Mouse (Mus musculus) CH12.LX (cell line): ENCODE results near the gene Chst8. TPM values are rescaled to one million over a fixed set of nuclear protein-coding genes. Genes with fewer than 3 reads are reported as not detected.

Source experiments
- DNase-seq: peaks from one replicate; pipeline ENCODE4 v3.0.0-alpha.2; 2013; ENCODE audit errors: extremely low read depth
- H3K27ac ChIP-seq: 2 replicates; pipeline ENCODE4 v1.5.1; 2012; ENCODE audit warnings: low read depth, mild to moderate bottlenecking, control low read depth, moderate library complexity; ENCODE audit not compliant: insufficient read depth
- H3K27me3 ChIP-seq: replicated peaks from 2 replicates; pipeline ENCODE3; 2012; ENCODE audit warnings: inconsistent platforms
- H3K36me3 ChIP-seq, 2 experiments: replicated peaks in 1 of 2; 2 replicates each; pipeline versions ENCODE3 to v1.6.1; 2012; ENCODE audit warnings: inconsistent platforms in 1 of 2, low read length in 1 of 2, mild to moderate bottlenecking in 1 of 2, mixed read lengths in 1 of 2, moderate library complexity in 1 of 2; ENCODE audit not compliant: control insufficient read depth in 1 of 2, insufficient read depth in 1 of 2
- H3K4me1 ChIP-seq, 2 experiments: 2 replicates each; pipeline ENCODE4 v1.6.1; 2012; ENCODE audit warnings: inconsistent platforms in 1 of 2, moderate library complexity in 1 of 2; ENCODE audit not compliant: insufficient read depth in 2 of 2, control insufficient read depth in 1 of 2
- H3K4me2 ChIP-seq: 2 replicates; pipeline ENCODE4 v1.6.1; 2012; ENCODE audit warnings: low read depth, mild to moderate bottlenecking, control low read depth; ENCODE audit not compliant: poor library complexity, insufficient read depth, severe bottlenecking
- H3K4me3 ChIP-seq, 3 experiments: fragments of 150-350 bp in 1 of 3; sonication (generic) in 1 of 3; replicated peaks in 1 of 3; 2 replicates each; pipeline versions ENCODE3 to v1.5.1; 2011 to 2012; ENCODE audit warnings: low read depth in 2 of 3, low read length in 2 of 3, mild to moderate bottlenecking in 2 of 3, moderate library complexity in 2 of 3, control low read depth in 1 of 3, improper control_type of control experiment in 1 of 3, inconsistent platforms in 1 of 3, mixed read lengths in 1 of 3; ENCODE audit not compliant: poor library complexity in 1 of 3
- H3K79me2 ChIP-seq: replicated peaks from 2 replicates; pipeline ENCODE4 v1.6.1; 2012; ENCODE audit warnings: mild to moderate bottlenecking, moderate library complexity; ENCODE audit not compliant: control insufficient read depth, poor library complexity, insufficient read depth, severe bottlenecking; ENCODE audit errors: extremely low read depth
- H3K9ac ChIP-seq: 2 replicates; pipeline ENCODE4 v1.6.1; 2012; ENCODE audit warnings: low read depth, mild to moderate bottlenecking, control low read depth, moderate library complexity; ENCODE audit not compliant: insufficient read depth
- H3K9me3 ChIP-seq: replicated peaks from 2 replicates; pipeline ENCODE3; 2012; ENCODE audit warnings: low read length, inconsistent platforms, mixed read lengths
- BHLHE40 ChIP-seq: IDR thresholded peaks from 2 replicates; pipeline ENCODE4 v1.6.1; 2011; ENCODE audit warnings: mild to moderate bottlenecking, low read depth, low read length, improper control_type of control experiment
- CHD1 ChIP-seq: IDR thresholded peaks from 2 replicates; pipeline ENCODE4 v1.6.1; 2012; ENCODE audit warnings: low read depth, low read length, improper control_type of control experiment, inconsistent platforms
- CHD2 ChIP-seq: IDR thresholded peaks from 2 replicates; pipeline ENCODE4 v1.6.1; 2011; ENCODE audit warnings: low read length, improper control_type of control experiment
- CTCF ChIP-seq, 2 experiments: IDR thresholded peaks in 1 of 2; conservative IDR thresholded peaks in 1 of 2; 2 replicates each; pipeline ENCODE4 v1.5.1; 2011 to 2012; ENCODE audit warnings: low read depth in 2 of 2, low read length in 2 of 2, improper control_type of control experiment in 1 of 2, inconsistent platforms in 1 of 2, mild to moderate bottlenecking in 1 of 2, moderate library complexity in 1 of 2
- E2F4 ChIP-seq: IDR thresholded peaks from 2 replicates; pipeline ENCODE4 v1.6.1; 2011; ENCODE audit warnings: low read depth, low read length, improper control_type of control experiment; ENCODE audit not compliant: insufficient replicate concordance
- ELF1 ChIP-seq: IDR thresholded peaks from 2 replicates; pipeline ENCODE4 v1.6.1; 2014; ENCODE audit warnings: low read depth, mild to moderate bottlenecking, inconsistent platforms, low read length, improper control_type of control experiment
- EP300 ChIP-seq: IDR thresholded peaks from 2 replicates; pipeline ENCODE4 v1.6.1; 2011; ENCODE audit warnings: low read length, improper control_type of control experiment
- ETS1 ChIP-seq: conservative IDR thresholded peaks from 2 replicates; pipeline ENCODE4 v1.6.1; 2012; ENCODE audit warnings: low read depth, mild to moderate bottlenecking, inconsistent platforms, low read length, improper control_type of control experiment, moderate library complexity
- IRF4 ChIP-seq: IDR thresholded peaks from 2 replicates; pipeline ENCODE4 v1.6.1; 2014; ENCODE audit warnings: low read depth, mild to moderate bottlenecking, inconsistent platforms, low read length, improper control_type of control experiment
- JUN ChIP-seq: IDR thresholded peaks from 2 replicates; pipeline ENCODE4 v1.6.1; 2011; ENCODE audit warnings: low read depth, mild to moderate bottlenecking, low read length, improper control_type of control experiment, moderate library complexity; ENCODE audit not compliant: insufficient read depth
- JUND ChIP-seq: conservative IDR thresholded peaks from 2 replicates; pipeline ENCODE4 v1.6.1; 2011; ENCODE audit warnings: low read depth, low read length, improper control_type of control experiment
- KAT2A ChIP-seq: IDR thresholded peaks from 2 replicates; pipeline ENCODE4 v1.6.1; 2012; ENCODE audit warnings: low read length, improper control_type of control experiment, inconsistent platforms; ENCODE audit not compliant: insufficient replicate concordance
- MAFK ChIP-seq: IDR thresholded peaks from 2 replicates; pipeline ENCODE4 v1.6.1; 2011; ENCODE audit warnings: low read length, improper control_type of control experiment; ENCODE audit not compliant: insufficient replicate concordance
- MXI1 ChIP-seq: IDR thresholded peaks from 2 replicates; pipeline ENCODE4 v1.6.1; 2011; ENCODE audit warnings: mild to moderate bottlenecking, low read depth, low read length, improper control_type of control experiment
- NELFE ChIP-seq: IDR thresholded peaks from 2 replicates; pipeline ENCODE4 v1.6.1; 2011; ENCODE audit warnings: low read depth, low read length, improper control_type of control experiment
- PAX5 ChIP-seq: IDR thresholded peaks from 2 replicates; pipeline ENCODE4 v1.6.1; 2012; ENCODE audit warnings: low read length, inconsistent platforms, mixed read lengths
- POLR2A ChIP-seq: IDR thresholded peaks from 2 replicates; pipeline ENCODE4 v1.6.1; 2011; ENCODE audit warnings: low read depth, mild to moderate bottlenecking, improper control_type of control experiment, low read length
- RAD21 ChIP-seq: IDR thresholded peaks from 2 replicates; pipeline ENCODE4 v1.6.1; 2011; ENCODE audit warnings: low read depth, mild to moderate bottlenecking, low read length, improper control_type of control experiment, moderate library complexity
- SIN3A ChIP-seq: IDR thresholded peaks from 2 replicates; pipeline ENCODE4 v1.6.1; 2012; ENCODE audit warnings: low read length, improper control_type of control experiment, inconsistent platforms
- SMC3 ChIP-seq: IDR thresholded peaks from 2 replicates; pipeline ENCODE4 v1.6.1; 2011; ENCODE audit warnings: low read depth, low read length, improper control_type of control experiment
- TCF12 ChIP-seq: IDR thresholded peaks from 2 replicates; pipeline ENCODE4 v1.6.1; 2014; ENCODE audit warnings: low read depth, mild to moderate bottlenecking, inconsistent platforms, low read length, improper control_type of control experiment
- USF1 ChIP-seq: IDR thresholded peaks from 2 replicates; pipeline ENCODE4 v1.6.1; 2014; ENCODE audit warnings: low read depth, mild to moderate bottlenecking, inconsistent platforms, low read length, improper control_type of control experiment
- USF2 ChIP-seq: conservative IDR thresholded peaks from 2 replicates; pipeline ENCODE4 v1.6.1; 2011; ENCODE audit warnings: low read depth, low read length, improper control_type of control experiment
- ZC3H11A ChIP-seq: IDR thresholded peaks from 2 replicates; pipeline ENCODE4 v1.6.1; 2012; ENCODE audit warnings: low read depth, mild to moderate bottlenecking, inconsistent platforms, low read length, improper control_type of control experiment
- ZMIZ1 ChIP-seq: IDR thresholded peaks from 2 replicates; pipeline ENCODE4 v1.6.1; 2012; ENCODE audit warnings: low read depth, mild to moderate bottlenecking, inconsistent platforms, low read length, improper control_type of control experiment
- dilution Hi-C: fragments of 300-500 bp; cut with MboI; formaldehyde crosslinking; loops from 2 replicates; pipeline ENCODE4 v1.14.3; 2020; ENCODE audit warnings: low sequenced_read_pairs; ENCODE audit not compliant: extremely low pct_unique_long_range_greater_than_20kb, extremely low pct_ligation_motif_present
- in situ Hi-C: fragments of 300-500 bp; cut with MboI; formaldehyde crosslinking; loops from 3 replicates; pipeline ENCODE4 v1.14.3; 2019; ENCODE audit warnings: low sequenced_read_pairs, low pct_ligation_motif_present, low pct_unique_long_range_greater_than_20kb, mixed read lengths
- polyA plus RNA-seq: library from polyadenylated mRNA; unstranded; fragments of >175 nt; gene quantifications from 2 replicates; pipeline ENCODE4 v1.2.1, GENCODE M21; 2012; ENCODE audit warnings: low read depth; ENCODE audit not compliant: insufficient read length
- total RNA-seq, 2 experiments: library from RNA; depleted of rRNA; stranded (reverse); fragments of 300-350 nt in 1 of 2; fragments of >200 nt in 1 of 2; gene quantifications; 2 replicates each; pipeline ENCODE4 v1.2.3; 2012 to 2014

Chst8 gene
- total and polyA plus RNA-seq, 3 experiments = 0.13 to 0.27 (median 0.16) TPM

GRCm38 (mm10) chr7:34646144-34646795 lies 166.2 kb downstream of the Chst8 start:
- in situ Hi-C loops = no loop called here
- no peak for TF ChIP-seq ELF1
- no peak for TF ChIP-seq NELFE
- TF ChIP-seq PAX5 = no peak
- no peak for TF ChIP-seq MAFK
- no peak for TF ChIP-seq RAD21
- TF ChIP-seq SIN3A = no peak
- TF ChIP-seq CHD2 = no peak
- TF ChIP-seq POLR2A = no peak
- TF ChIP-seq ZC3H11A = no peak
- no peak for TF ChIP-seq E2F4
- no peak for TF ChIP-seq MXI1
- TF ChIP-seq USF1 = no peak
- TF ChIP-seq JUND = no peak
- TF ChIP-seq CHD1 = no peak
- TF ChIP-seq USF2 = no peak
- no peak for TF ChIP-seq ZMIZ1
- no peak for TF ChIP-seq ETS1
- no peak for TF ChIP-seq CTCF (conservative IDR thresholded peaks at IDR 0.05 in 1 of 2, IDR thresholded peaks at IDR 0.05 in 1 of 2; ENCODE audit: low read depth in 2 of 2, low read length in 2 of 2)
- TF ChIP-seq KAT2A = no peak
- no peak for TF ChIP-seq TCF12
- TF ChIP-seq, all 38 proteins: peak for 0
- no peak overlapping the region for H3K4me2 ChIP-seq
- DNase-seq = no peak
- no peaks in the 10 kb centered on the region for H3K27me3 ChIP-seq
- H3K79me2 ChIP-seq = no peaks in the 10 kb centered on the region
- H3K9me3 ChIP-seq = peaks cover 24% of the 10 kb centered on the region
- H3K4me1 ChIP-seq = peaks cover 25 to 81% of the 10 kb centered on the region in 2 experiments
- dilution Hi-C loops = no loop called here
- H3K4me3 ChIP-seq = peak overlapping the region in 1 of 3 experiments; percentile 17
- peaks cover 45 to 86% of the 10 kb centered on the region in 2 experiments for H3K36me3 ChIP-seq
- H3K9ac ChIP-seq = no peak overlapping the region
- peak overlapping the region; percentile 21; the same call in 1 of the 2 replicates for H3K27ac ChIP-seq

GRCm38 (mm10) chr7:34645623-34646022 lies 166.9 kb downstream of the Chst8 start:
- in situ Hi-C loops = no loop called here
- peak; percentile 71 for DNase-seq
- dilution Hi-C loops = no loop called here
- Histone ChIP-seq H3K79me2 (no peaks in the 10 kb centered on the region), H3K9ac (no peak overlapping the region), H3K36me3 (peaks cover 46 to 91% of the 10 kb centered on the region in 2 experiments), H3K9me3 (peaks cover 24% of the 10 kb centered on the region), H3K4me2 (peak overlapping the region; percentile 4; the same call in 1 of the 2 replicates), H3K4me1 (peaks cover 22 to 84% of the 10 kb centered on the region in 2 experiments), H3K27me3 (no peaks in the 10 kb centered on the region), H3K27ac (peak overlapping the region; percentile 71), H3K4me3 (peak overlapping the region in 1 of 3 experiments; percentile 42)
- TF ChIP-seq SMC3 (no peak), USF1 (peak; percentile 61), JUN (no peak), TCF12 (no peak), BHLHE40 (peak; percentile 58), USF2 (peak; percentile 42), IRF4 (0 out of 2 replicates have a peak, but pooled peaks have one; percentile 14), ETS1 (0 out of 2 replicates have a peak, but pooled peaks have one; percentile 21), EP300 (peak; percentile 14; the same call in 1 of the 2 replicates)
